10 mouse cellular contexts compared by ENCODE assay signal in the genomic region with DNA sequence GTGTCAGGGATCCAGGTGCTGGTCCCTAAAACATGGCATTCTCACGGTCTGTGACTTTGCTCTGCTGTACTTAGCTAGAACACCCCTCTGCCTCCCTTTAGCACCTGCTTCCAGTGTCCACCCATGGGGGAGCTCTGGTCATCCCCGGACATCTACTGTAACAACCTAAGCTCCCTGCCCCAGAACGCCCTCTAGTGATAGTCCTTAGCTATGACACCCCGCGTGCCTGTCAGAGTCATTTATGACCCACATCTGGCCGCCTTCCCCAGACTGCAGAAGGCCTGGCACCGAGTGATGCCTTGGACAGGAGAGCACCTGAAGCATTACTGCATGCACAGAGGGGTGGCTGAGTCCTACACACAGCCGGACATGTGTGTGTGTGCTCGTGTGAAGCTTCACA. TPM values are rescaled to one million over a fixed set of nuclear protein-coding genes. Genes with fewer than 3 reads are reported as not detected.
DNase-seq lines count a peak whose midpoint lies in the region; ATAC-seq and TF ChIP-seq lines count a peak whose summit lies in the region.
"Had no signal": no experiment of that assay in that cellular context is flagged by ENCODE, and none has a peak within 500 bp of the region (broad histone marks: within the 10 kb centered on the region; RNA-seq: fewer than 3 reads in every experiment).

No protein-coding gene starts in this region.

- WGBS in kidney, postnatal 0 days = 55% methylated on average over 9 of the region's 9 CpGs

- H3K36me3 ChIP-seq in kidney, postnatal 0 days (ENCODE audit: insufficient read depth, low read length) = no peaks in the 10 kb centered on the region
- no peaks in the 10 kb centered on the region for H3K36me3 ChIP-seq in ES-Bruce4 (ENCODE audit: control insufficient read depth, insufficient read depth, low read length, poor library complexity, severe bottlenecking)

- no peak for TF ChIP-seq POLR2A in ES-Bruce4 (IDR thresholded peaks at IDR 0.05; ENCODE audit: insufficient read depth, low read length)

- intact Hi-C loops in gastrocnemius, adult 2 months (cut with DNase I) = no loop called here

- TF ChIP-seq CTCF in kidney, postnatal 0 days (IDR thresholded peaks at IDR 0.05; ENCODE audit: low read depth) = peak; percentile 53; the same call in 1 of the 2 replicates
- TF ChIP-seq CTCF in ES-Bruce4 (IDR thresholded peaks at IDR 0.05; ENCODE audit: low read depth, low read length) = peak; percentile 60
- peak; percentile 47 for TF ChIP-seq CTCF in gastrocnemius, adult 2 months (IDR thresholded peaks at IDR 0.05)

- no peak for DNase-seq in kidney, postnatal 0 days (ENCODE audit: low spot score)
- no peak for DNase-seq in kidney, postnatal 25 days
- DNase-seq in 416B (ENCODE audit: low read depth) = peak; percentile 4
- DNase-seq in gastrocnemius, adult 2 months = peak; percentile 46
- no peak for DNase-seq in urinary bladder, postnatal 25 days (ENCODE audit: low spot score)
- DNase-seq in frontal cortex, postnatal 10 days (ENCODE audit: low spot score in 2 of 2) = no peak
- DNase-seq in spleen, postnatal 10 days (ENCODE audit: low spot score in 2 of 2) = no peak
- DNase-seq: right cerebral cortex, adult 18-20 months had no signal

- H3K4me2 ChIP-seq in kidney, postnatal 0 days (ENCODE audit: low read length) = no peak overlapping the region

- H3K27ac ChIP-seq in kidney, postnatal 0 days = no peak overlapping the region
- no peak overlapping the region for H3K27ac ChIP-seq in ES-Bruce4 (ENCODE audit: insufficient read depth, low read length)
- H3K27ac ChIP-seq in gastrocnemius, adult 2 months = no peak overlapping the region

- H3K27me3 ChIP-seq in kidney, postnatal 0 days (ENCODE audit: insufficient read depth, low read length) = 0 out of 2 replicates have a peak, but pooled peaks cover 6% of the 10 kb centered on the region
- no peaks in the 10 kb centered on the region for H3K27me3 ChIP-seq in ES-Bruce4 (ENCODE audit: control insufficient read depth, insufficient read depth, low read length, poor library complexity, severe bottlenecking)

- H3K4me1 ChIP-seq in kidney, postnatal 0 days (replicated peaks; ENCODE audit: insufficient read depth, low read length) = peaks cover 5% of the 10 kb centered on the region; the same call in 1 of the 2 replicates
- H3K4me1 ChIP-seq in ES-Bruce4 (ENCODE audit: control insufficient read depth, insufficient read depth, low read length) = no peaks in the 10 kb centered on the region

- no peak for ATAC-seq in kidney, postnatal 0 days (replicated peaks; ENCODE audit: low FRiP score, low read depth)
- ATAC-seq: inflammation-experienced regulatory T-cells, adult 6 months had no signal

- H3K9me3 ChIP-seq in kidney, postnatal 0 days (replicated peaks; ENCODE audit: low read length) = no peaks in the 10 kb centered on the region
- H3K9me3 ChIP-seq in ES-Bruce4 (replicated peaks; ENCODE audit: control insufficient read depth, insufficient read depth, low read length, poor library complexity, severe bottlenecking) = no peaks in the 10 kb centered on the region

- TF ChIP-seq EP300 in ES-Bruce4 (IDR thresholded peaks at IDR 0.05; ENCODE audit: insufficient read depth, low read depth, low read length) = no peak

- no peak overlapping the region for H3K4me3 ChIP-seq in kidney, postnatal 0 days (replicated peaks; ENCODE audit: low read depth, low read length)
- H3K4me3 ChIP-seq in ES-Bruce4 (ENCODE audit: low read depth, low read length) = no peak overlapping the region
- no peak overlapping the region for H3K4me3 ChIP-seq in gastrocnemius, adult 2 months

- no peak overlapping the region for H3K9ac ChIP-seq in kidney, postnatal 0 days (ENCODE audit: low read depth, low read length)
- H3K9ac ChIP-seq in ES-Bruce4 (ENCODE audit: low read depth, poor library complexity, severe bottlenecking) = no peak overlapping the region

RNA-seq across cellular contexts. Expression of a gene that starts 18.0 kb away (rescaled TPM):
- polyA plus RNA-seq in kidney, postnatal 0 days (2015; fragmentation: Nextera tagmentation; extraction: Ambion mirVana) = 4.4 TPM in 2 replicates
- polyA plus RNA-seq in ES-Bruce4 (2011; ENCODE audit: insufficient read depth, insufficient read length, low read depth, missing spikeins) = 1.1 and 2.9 TPM in 2 replicates
- total RNA-seq in gastrocnemius, adult 2 months (2021) = 1 to 10 TPM in 1 of 2 experiments, under 1 TPM in 1; 0.97 to 3.0 TPM
- polyA plus RNA-seq: inflammation-experienced regulatory T-cells, adult 6 months had no signal

Comparison
In these comparisons a context has a peak if more than half of its experiments do, and no peak if none do; other contexts are left out.
1. DNase-seq: peak in 416B (single experiment) and gastrocnemius, adult 2 months (single experiment); none in kidney, postnatal 0 days (single experiment), kidney, postnatal 25 days (0 of 2), urinary bladder, postnatal 25 days (single experiment), frontal cortex, postnatal 10 days (0 of 2) and spleen, postnatal 10 days (0 of 2).
2. Peak in every context shown above with its lines, with median percentiles within 50 percentile points of each other: CTCF ChIP-seq.